Mouse (Mus musculus) liver, adult 2 months (tissue): ENCODE data around the gene Shroom1.

Experiments used
- CTCF ChIP-seq: fragments of 200-500 bp; IDR thresholded peaks from 2 replicates; pipeline ENCODE4 v1.5.1; 2011; ENCODE audit warnings: low read depth, low read length, control low read depth
- POLR2A ChIP-seq: fragments of 200-500 bp; IDR thresholded peaks from 2 replicates; pipeline ENCODE4 v1.6.1; 2011; ENCODE audit warnings: low read length, control low read depth; ENCODE audit not compliant: insufficient read depth; ENCODE audit errors: extremely low read depth

GRCm38 (mm10) chr11:53430670-53431346 is 26.2 kb upstream of the Shroom1 start, which contains the start of the genes Uqcrq and Gdf9:
- TF ChIP-seq POLR2A = peak; percentile 79; the same call in 1 of the 2 replicates
- TF ChIP-seq CTCF = no peak
